7 mouse cellular contexts compared by ENCODE assay signal in genomic region chr5:136953440-136953951, GRCm38 (mm10). TPM values are rescaled to one million over a fixed set of nuclear protein-coding genes. Genes with fewer than 3 reads are reported as not detected.
DNase-seq lines count a peak whose midpoint lies in the region; ATAC-seq and TF ChIP-seq lines count a peak whose summit lies in the region.

No protein-coding gene starts in this region.

- peak overlapping the region; percentile 11; the same call in 1 of the 2 replicates for H3K27ac ChIP-seq in ES-E14 (ENCODE audit: insufficient read depth, low read depth, low read length, poor library complexity, severe bottlenecking)
- peak overlapping the region; percentile 75 for H3K27ac ChIP-seq in embryonic facial prominence, embryonic 14.5 days (replicated peaks; ENCODE audit: low read depth, low read length)

- WGBS in embryonic facial prominence, embryonic 14.5 days: 3% methylated on average over 12 of the region's 12 CpGs

- in situ Hi-C loops in ES-E14 (cut with MboI; ENCODE audit: low sequenced_read_pairs in 2 of 2, unreplicated experiment in 2 of 2): no loop called here

- peak overlapping the region; percentile 77 for H3K9ac ChIP-seq in ES-E14 (ENCODE audit: insufficient read depth, low read depth, low read length, poor library complexity, severe bottlenecking)
- peak overlapping the region; percentile 76 for H3K9ac ChIP-seq in embryonic facial prominence, embryonic 14.5 days (ENCODE audit: low read depth, low read length)

- H3K4me2 ChIP-seq in embryonic facial prominence, embryonic 14.5 days (ENCODE audit: low read depth, low read length): peak overlapping the region; percentile 78

- DNase-seq in 416B (ENCODE audit: low read depth): peak; percentile 70
- no peak for DNase-seq in ES-E14 (ENCODE audit: low read depth, low spot score)
- DNase-seq in embryonic facial prominence, embryonic 14.5 days (ENCODE audit: low spot score): no peak
- peak; percentile 20 for DNase-seq in heart, postnatal 25 days (ENCODE audit: low spot score)
- peak; percentile 52 for DNase-seq in layer of hippocampus, adult 11-12 months (ENCODE audit: low spot score)
- DNase-seq in lung, postnatal 4 days: peak; percentile 55 to 58
- DNase-seq in thymus, postnatal 25 days: no peak

- peaks cover 4 to 19% of the 10 kb centered on the region in 2 experiments; a peak in 3 of 4 replicates for H3K4me1 ChIP-seq in ES-E14 (ENCODE audit: control insufficient read depth in 2 of 2, insufficient read depth in 2 of 2, low read length in 2 of 2, poor library complexity in 1 of 2)
- peaks cover 10% of the 10 kb centered on the region for H3K4me1 ChIP-seq in embryonic facial prominence, embryonic 14.5 days (ENCODE audit: control insufficient read depth, insufficient read depth, low read length)

- H3K9me3 ChIP-seq in ES-E14 (ENCODE audit: control insufficient read depth, insufficient read depth, low read depth, low read length): no peaks in the 10 kb centered on the region
- no peaks in the 10 kb centered on the region for H3K9me3 ChIP-seq in embryonic facial prominence, embryonic 14.5 days (ENCODE audit: control insufficient read depth, low read length)

- no peaks in the 10 kb centered on the region for H3K27me3 ChIP-seq in embryonic facial prominence, embryonic 14.5 days (replicated peaks; ENCODE audit: control insufficient read depth, insufficient read depth, low read length)

- peak overlapping the region; percentile 84 to 95 for H3K4me3 ChIP-seq in ES-E14 (ENCODE audit: insufficient read depth in 1 of 2, low read depth in 1 of 2, low read length in 2 of 2, poor library complexity in 1 of 2, severe bottlenecking in 1 of 2)
- H3K4me3 ChIP-seq in embryonic facial prominence, embryonic 14.5 days (ENCODE audit: low read depth, low read length): peak overlapping the region; percentile 74

- intact Hi-C loops in heart, postnatal 25 days (cut with DNase I): no loop called here

- ATAC-seq in embryonic facial prominence, embryonic 14.5 days (ENCODE audit: low read depth): peak; percentile 10; the same call in 1 of the 2 replicates

- peaks cover 1% of the 10 kb centered on the region; the same call in 1 of the 2 replicates for H3K36me3 ChIP-seq in ES-E14 (ENCODE audit: control insufficient read depth, insufficient read depth, low read length, poor library complexity, severe bottlenecking)
- H3K36me3 ChIP-seq in embryonic facial prominence, embryonic 14.5 days (ENCODE audit: control insufficient read depth, insufficient read depth, low read length): 0 out of 2 replicates have a peak, but pooled peaks cover 3% of the 10 kb centered on the region

TF ChIP-seq in ES-E14, 5 proteins besides CTCF, POLR2A, EP300 and RAD21:
- no peak for TF ChIP-seq HCFC1 (IDR thresholded peaks at IDR 0.05; ENCODE audit: borderline replicate concordance, insufficient read depth, low read length)
- TF ChIP-seq ZC3H11A (IDR thresholded peaks at IDR 0.05; ENCODE audit: borderline replicate concordance, low read depth, low read length): no peak
- TF ChIP-seq ZNF384 (IDR thresholded peaks at IDR 0.05; ENCODE audit: low read depth, low read length): peak; percentile 91
TF ChIP-seq in ES-E14: peak in this region for 1.

RNA-seq across cellular contexts. Expression of gene Fis1, which starts 0.4 kb away (rescaled TPM):
- 106 and 114 TPM in 2 replicates for total RNA-seq in ES-E14 (2012; rRNA removed)
- polyA plus RNA-seq in embryonic facial prominence, embryonic 14.5 days (2014; fragmentation: Nextera tagmentation; extraction: Ambion mirVana): 266 and 270 TPM in 2 replicates
- 100 to 1,000 TPM; 172 to 177 TPM for total RNA-seq in heart, postnatal 25 days (2021)

RNA-seq across cellular contexts. Expression of gene Cldn15, which starts 12.9 kb away (rescaled TPM):
- total RNA-seq in ES-E14 (2012; rRNA removed): 0.94 and 1.4 TPM in 2 replicates
- 0.77 and 0.97 TPM in 2 replicates for polyA plus RNA-seq in embryonic facial prominence, embryonic 14.5 days (2014; fragmentation: Nextera tagmentation; extraction: Ambion mirVana)
- total RNA-seq in heart, postnatal 25 days (2021): 10 to 100 TPM in 1 of 2 experiments, 1 to 10 TPM in 1; 8.9 to 10.4 TPM

RNA-seq across cellular contexts. Expression of gene Plod3, which starts 33.3 kb away (rescaled TPM):
- 155 and 201 TPM in 2 replicates for total RNA-seq in ES-E14 (2012; rRNA removed)
- polyA plus RNA-seq in embryonic facial prominence, embryonic 14.5 days (2014; fragmentation: Nextera tagmentation; extraction: Ambion mirVana): 51.1 and 62.2 TPM in 2 replicates
- 10 to 100 TPM; 37.5 to 40.4 TPM for total RNA-seq in heart, postnatal 25 days (2021)

RNA-seq across cellular contexts. Expression of gene Znhit1, which starts 34.3 kb away (rescaled TPM):
- total RNA-seq in ES-E14 (2012; rRNA removed): 41.2 and 46.0 TPM in 2 replicates
- 76.6 and 85.8 TPM in 2 replicates for polyA plus RNA-seq in embryonic facial prominence, embryonic 14.5 days (2014; fragmentation: Nextera tagmentation; extraction: Ambion mirVana)
- 10 to 100 TPM; 57.2 to 67.0 TPM for total RNA-seq in heart, postnatal 25 days (2021)

RNA-seq across cellular contexts. Expression of gene Ift22, which starts 45.5 kb away (rescaled TPM):
- 15.9 and 18.3 TPM in 2 replicates for total RNA-seq in ES-E14 (2012; rRNA removed)
- 73.8 and 93.3 TPM in 2 replicates for polyA plus RNA-seq in embryonic facial prominence, embryonic 14.5 days (2014; fragmentation: Nextera tagmentation; extraction: Ambion mirVana)
- 1 to 10 TPM; 8.8 to 8.9 TPM for total RNA-seq in heart, postnatal 25 days (2021)

Comparison
In these comparisons a context has a peak if more than half of its experiments do, and no peak if none do; other contexts are left out.
1. DNase-seq: peak in 416B (single experiment), heart, postnatal 25 days (single experiment), layer of hippocampus, adult 11-12 months (single experiment) and lung, postnatal 4 days (2 of 2); none in ES-E14 (single experiment), embryonic facial prominence, embryonic 14.5 days (single experiment) and thymus, postnatal 25 days (single experiment).